Mouse (Mus musculus): Measurements from ENCODE around the gene Tgif2.

- no peak for TF ChIP-seq GATA1 (IDR thresholded peaks at IDR 0.05; ENCODE audit: borderline replicate concordance, low read length)
- TF ChIP-seq FLI1 (IDR thresholded peaks at IDR 0.05; ENCODE audit: low read length), result no peak
These were observed 41.3 kb upstream of the Tgif2 start for GRCm38 (mm10) chr2:156798516-156798915.
